Mouse (Mus musculus) limb, embryonic 12.5 days (tissue): ENCODE results near the gene Sptb. TPM values are rescaled to one million over a fixed set of nuclear protein-coding genes. Genes with fewer than 3 reads are reported as not detected.

Experiments used
- ATAC-seq: fragments of 200-750 bp; cut with Nextera tagmentation; 2 replicates; pipeline ENCODE4 v1.8.0; 2017; ENCODE audit warnings: low read depth, moderate TSS enrichment; ENCODE audit not compliant: insufficient number of reproducible peaks, insufficient read depth, low FRiP score, low TSS enrichment
- H3K27ac ChIP-seq: fragments of 300-500 bp; sonication (generic); 2 replicates; pipeline ENCODE4 v1.5.1; 2016; ENCODE audit warnings: mild to moderate bottlenecking, moderate library complexity
- H3K27me3 ChIP-seq: fragments of 300-500 bp; sonication (generic); 2 replicates; pipeline ENCODE4 v1.6.1; 2016; ENCODE audit warnings: mild to moderate bottlenecking, moderate library complexity
- H3K36me3 ChIP-seq: fragments of 300-500 bp; sonication (generic); 2 replicates; pipeline ENCODE4 v1.6.1; 2016; ENCODE audit warnings: mild to moderate bottlenecking, moderate library complexity
- H3K4me1 ChIP-seq: fragments of 300-500 bp; sonication (generic); replicated peaks from 2 replicates; pipeline ENCODE4 v1.6.1; 2016
- H3K4me2 ChIP-seq: fragments of 300-500 bp; sonication (generic); 2 replicates; pipeline ENCODE4 v1.6.1; 2016; ENCODE audit warnings: mild to moderate bottlenecking, moderate library complexity
- H3K4me3 ChIP-seq: fragments of 300-500 bp; sonication (generic); replicated peaks from 2 replicates; pipeline ENCODE4 v1.5.1; 2016; ENCODE audit warnings: mild to moderate bottlenecking
- H3K9ac ChIP-seq: fragments of 300-500 bp; sonication (generic); replicated peaks from 2 replicates; pipeline ENCODE4 v1.6.1; 2016; ENCODE audit warnings: mild to moderate bottlenecking, moderate library complexity
- H3K9me3 ChIP-seq: fragments of 300-500 bp; sonication (generic); 2 replicates; pipeline ENCODE4 v1.6.1; 2016; ENCODE audit warnings: mild to moderate bottlenecking, moderate library complexity
- WGBS: fragments of 180-500 bp; shearing (Covaris S2); methylation state at CpG from one replicate; pipeline ENCODE4 v1.1.7; 2016; 5-methylcytosine and 5-hydroxymethylcytosine counted together
- polyA plus RNA-seq: library from polyadenylated mRNA; unstranded; fragments of >200 nt; fragmentation: Nextera tagmentation; extraction: Ambion mirVana; gene quantifications from 2 replicates; pipeline ENCODE4 v1.2.1, GENCODE M21; 2016

Sptb gene
- polyA plus RNA-seq, 1 experiment from 2014 or later: 1.3 TPM

- no peaks in the 10 kb centered on the region for H3K9me3 ChIP-seq
- H3K36me3 ChIP-seq: no peaks in the 10 kb centered on the region
- H3K4me3 ChIP-seq: no peak overlapping the region
- H3K9ac ChIP-seq: no peak overlapping the region
- ATAC-seq: no peak
- 0 out of 2 replicates have a peak, but pooled peaks cover 2% of the 10 kb centered on the region for H3K27me3 ChIP-seq
- peaks cover 25% of the 10 kb centered on the region for H3K4me1 ChIP-seq
- no peak overlapping the region for H3K4me2 ChIP-seq
- 81% methylated on average over 8 of the region's 8 CpGs for WGBS
- H3K27ac ChIP-seq: no peak overlapping the region
Observed at GRCm38 (mm10) chr12:76672008-76672407, 38.3 kb downstream of the Sptb start.

GRCm38 (mm10) chr12:76670533-76671086, 39.7 kb downstream of the Sptb start:
- Histone ChIP-seq H3K9ac (no peak overlapping the region), H3K9me3 (no peaks in the 10 kb centered on the region), H3K36me3 (no peaks in the 10 kb centered on the region), H3K4me1 (peaks cover 25% of the 10 kb centered on the region), H3K4me3 (no peak overlapping the region), H3K4me2 (no peak overlapping the region), H3K27ac (no peak overlapping the region), H3K27me3 (0 out of 2 replicates have a peak, but pooled peaks cover 2% of the 10 kb centered on the region)
- ATAC-seq: no peak
- 60% methylated on average over 13 of the region's 13 CpGs for WGBS

DNA sequence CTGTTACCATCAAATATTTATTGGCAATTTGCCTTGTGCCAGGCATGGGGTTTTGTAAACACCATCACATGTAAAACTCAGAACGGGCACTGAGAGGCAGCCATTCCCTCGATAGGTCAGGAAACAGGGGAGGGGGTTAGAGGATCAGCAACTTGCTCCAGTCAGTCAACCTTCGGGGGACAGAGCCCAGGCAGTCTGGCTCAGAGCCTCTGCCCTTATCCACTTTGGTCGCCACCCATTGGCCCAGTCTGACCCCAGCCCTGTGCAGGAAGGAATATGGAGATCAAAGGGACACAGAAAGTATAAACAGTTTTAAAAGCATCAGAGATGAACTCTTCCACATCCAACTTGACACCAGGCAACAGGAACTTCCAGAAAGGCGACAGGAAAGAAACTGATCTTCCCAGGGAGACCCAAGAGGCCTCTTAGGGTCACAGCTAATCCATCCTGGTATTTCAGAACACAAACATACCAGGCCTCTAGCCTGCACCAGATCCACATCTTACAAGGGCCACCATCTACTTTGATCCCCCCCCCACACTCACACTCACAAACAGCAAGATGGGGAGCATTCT, 40.3 kb downstream of the Sptb start:
- H3K9ac ChIP-seq: no peak overlapping the region
- H3K4me2 ChIP-seq: no peak overlapping the region
- 15% methylated on average over 5 of the region's 5 CpGs for WGBS
- no peak overlapping the region for H3K4me3 ChIP-seq
- peaks cover 22% of the 10 kb centered on the region for H3K4me1 ChIP-seq
- no peak for ATAC-seq
- no peaks in the 10 kb centered on the region for H3K36me3 ChIP-seq
- H3K9me3 ChIP-seq: no peaks in the 10 kb centered on the region
- peak overlapping the region; percentile 25; the same call in 1 of the 2 replicates for H3K27ac ChIP-seq
- H3K27me3 ChIP-seq: 0 out of 2 replicates have a peak, but pooled peaks cover 2% of the 10 kb centered on the region

GRCm38 (mm10) chr12:76668654-76669419, 41.5 kb downstream of the Sptb start:
- WGBS: 67% methylated on average over 7 of the region's 7 CpGs
- Histone ChIP-seq H3K9me3 (no peaks in the 10 kb centered on the region), H3K4me1 (peaks cover 16% of the 10 kb centered on the region), H3K36me3 (no peaks in the 10 kb centered on the region), H3K27ac (no peak overlapping the region), H3K4me2 (no peak overlapping the region), H3K27me3 (0 out of 2 replicates have a peak, but pooled peaks cover 2% of the 10 kb centered on the region), H3K4me3 (no peak overlapping the region), H3K9ac (no peak overlapping the region)
- ATAC-seq: no peak

- H3K9me3 ChIP-seq: no peaks in the 10 kb centered on the region
- no peak overlapping the region for H3K27ac ChIP-seq
- no peaks in the 10 kb centered on the region; the same call in 1 of the 2 replicates for H3K4me1 ChIP-seq
- no peak overlapping the region for H3K4me3 ChIP-seq
- WGBS: 63% methylated on average over 6 of the region's 6 CpGs
- H3K9ac ChIP-seq: no peak overlapping the region
- H3K27me3 ChIP-seq: no peaks in the 10 kb centered on the region; the same call in 1 of the 2 replicates
- H3K36me3 ChIP-seq: no peaks in the 10 kb centered on the region
- no peak for ATAC-seq
- no peak overlapping the region for H3K4me2 ChIP-seq
Observed at GRCm38 (mm10) chr12:76651788-76652345, 58.5 kb downstream of the Sptb start.

- Histone ChIP-seq H3K36me3 (no peaks in the 10 kb centered on the region), H3K27me3 (no peaks in the 10 kb centered on the region; the same call in 1 of the 2 replicates), H3K4me3 (no peak overlapping the region), H3K4me2 (no peak overlapping the region), H3K9ac (no peak overlapping the region), H3K4me1 (peaks cover 14% of the 10 kb centered on the region), H3K27ac (no peak overlapping the region), H3K9me3 (no peaks in the 10 kb centered on the region)
- no peak for ATAC-seq
- WGBS: 58% methylated on average over 16 of the region's 16 CpGs
Observed at GRCm38 (mm10) chr12:76649708-76650687, 60.3 kb downstream of the Sptb start.

DNA sequence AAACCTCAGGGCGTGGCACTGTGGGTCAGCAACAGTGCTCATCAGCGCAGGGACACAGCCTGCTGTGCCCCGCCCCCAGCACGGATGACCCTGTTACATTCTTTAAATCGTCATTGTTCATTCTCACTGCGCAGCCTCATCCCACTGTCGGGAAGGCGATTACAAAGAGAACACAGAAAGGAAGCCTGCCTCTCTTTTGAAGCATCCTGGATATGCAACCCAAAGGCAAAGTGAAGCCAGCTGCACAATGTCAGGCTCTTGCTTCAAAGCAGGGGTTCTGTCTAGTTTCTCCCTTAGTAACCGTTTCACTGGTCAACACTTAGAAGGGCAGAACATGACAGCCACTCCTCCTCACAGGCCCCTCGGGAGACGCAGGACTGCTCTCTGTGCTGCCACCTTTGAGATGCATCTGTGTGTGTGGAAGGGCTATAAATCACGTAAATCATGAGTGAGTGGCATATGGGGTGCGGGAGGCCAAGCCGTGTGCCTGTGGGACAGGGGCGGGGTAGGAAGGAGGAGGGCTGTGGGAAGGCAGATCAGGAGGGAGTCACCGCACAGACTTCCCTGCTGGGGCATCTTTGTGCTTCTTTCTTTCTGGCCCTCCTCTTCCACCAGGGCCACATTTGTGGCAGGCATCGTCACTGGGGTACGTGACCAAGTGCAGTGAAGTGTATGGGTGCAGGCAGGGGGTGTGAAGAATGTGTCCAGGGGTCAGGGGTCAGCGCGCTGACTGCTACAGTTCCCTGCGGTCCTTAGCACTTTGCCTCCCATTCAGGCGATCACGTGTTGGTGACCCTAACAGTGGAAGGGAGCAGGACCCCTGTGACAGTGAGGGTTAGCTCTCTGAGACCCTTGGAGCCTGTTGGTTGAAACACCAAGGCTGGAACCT, 64.9 kb downstream of the Sptb start:
- no peak overlapping the region for H3K4me3 ChIP-seq
- WGBS: 37% methylated on average over 23 of the region's 23 CpGs
- no peak overlapping the region for H3K4me2 ChIP-seq
- H3K9me3 ChIP-seq: no peaks in the 10 kb centered on the region
- no peak overlapping the region for H3K27ac ChIP-seq
- H3K9ac ChIP-seq: no peak overlapping the region
- H3K4me1 ChIP-seq: peaks cover 25% of the 10 kb centered on the region
- H3K36me3 ChIP-seq: no peaks in the 10 kb centered on the region
- no peak for ATAC-seq
- no peaks in the 10 kb centered on the region; the same call in 1 of the 2 replicates for H3K27me3 ChIP-seq

- H3K27ac ChIP-seq: no peak overlapping the region
- no peaks in the 10 kb centered on the region for H3K27me3 ChIP-seq
- H3K9ac ChIP-seq: no peak overlapping the region
- no peak overlapping the region for H3K4me2 ChIP-seq
- 80% methylated on average over 8 of the region's 8 CpGs for WGBS
- no peaks in the 10 kb centered on the region for H3K9me3 ChIP-seq
- no peaks in the 10 kb centered on the region for H3K36me3 ChIP-seq
- peaks cover 26% of the 10 kb centered on the region for H3K4me1 ChIP-seq
- no peak overlapping the region for H3K4me3 ChIP-seq
- no peak for ATAC-seq
Observed at GRCm38 (mm10) chr12:76643679-76644078, 66.7 kb downstream of the Sptb start.

DNA sequence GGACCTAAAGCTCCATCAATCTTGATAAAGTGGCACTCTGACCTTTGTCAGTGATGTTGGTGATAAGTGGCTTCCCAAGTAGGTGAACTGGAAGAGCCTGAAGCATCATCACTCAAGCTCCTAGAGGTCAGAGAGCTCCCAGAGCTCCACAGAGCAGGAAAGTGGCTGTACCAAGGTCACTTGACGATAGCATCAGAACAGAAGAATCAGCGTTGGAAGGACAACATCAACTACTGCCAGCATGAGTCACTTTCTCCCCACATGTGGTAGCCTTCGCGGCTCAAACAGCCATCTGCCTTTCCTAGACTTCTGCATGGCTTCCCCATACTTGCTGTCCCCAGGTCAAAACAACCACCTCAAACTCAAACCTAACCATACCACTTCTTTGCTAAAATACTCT, 67.7 kb downstream of the Sptb start:
- Histone ChIP-seq H3K27me3 (no peaks in the 10 kb centered on the region), H3K36me3 (no peaks in the 10 kb centered on the region), H3K4me2 (no peak overlapping the region), H3K9ac (no peak overlapping the region), H3K4me1 (peaks cover 26% of the 10 kb centered on the region), H3K9me3 (no peaks in the 10 kb centered on the region), H3K27ac (no peak overlapping the region), H3K4me3 (no peak overlapping the region)
- 70% methylated on average over 4 of the region's 4 CpGs for WGBS
- no peak for ATAC-seq

DNA sequence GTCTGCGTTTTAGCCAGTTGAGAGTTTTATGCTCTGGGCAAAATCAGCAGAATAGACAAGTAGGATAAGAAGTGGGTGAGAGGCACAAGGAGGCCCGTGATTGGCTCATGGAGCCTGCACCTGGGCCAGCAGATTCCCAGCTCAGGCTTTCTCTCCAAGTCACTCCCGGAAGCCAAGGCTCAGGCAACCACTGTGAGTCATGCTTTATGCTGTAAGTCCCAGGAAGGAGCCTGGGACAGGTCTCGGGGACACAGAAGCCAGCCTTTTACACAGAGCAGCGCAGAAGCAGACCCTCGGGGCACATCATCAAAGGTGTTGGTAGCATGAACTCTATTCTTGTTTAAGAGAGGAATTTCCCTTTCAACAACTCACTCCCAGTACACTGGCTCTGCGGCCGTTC, 69.7 kb downstream of the Sptb start:
- ATAC-seq: no peak
- Histone ChIP-seq H3K27ac (no peak overlapping the region), H3K36me3 (no peaks in the 10 kb centered on the region), H3K4me1 (peaks cover 18% of the 10 kb centered on the region), H3K9ac (no peak overlapping the region), H3K4me3 (no peak overlapping the region), H3K27me3 (no peaks in the 10 kb centered on the region), H3K9me3 (no peaks in the 10 kb centered on the region), H3K4me2 (no peak overlapping the region; the same call in 1 of the 2 replicates)
- WGBS: 27% methylated on average over 8 of the region's 8 CpGs
